Mouse (Mus musculus) CD4-positive, CD25-positive, alpha-beta regulatory T cell, adult 2 months (primary cell): ENCODE data around the gene Ptpre.
"Not testable (repeated sequence)": the region's sequence is repeated elsewhere in the genome, so short reads cannot be mapped to it uniquely, and the experiment has no call there.

Experiments used
- DNase-seq: peaks from one replicate; pipeline ENCODE4 v3.0.0-alpha.2; 2012; ENCODE audit warnings: low read depth, low spot score

Gene Ptpre

DNA sequence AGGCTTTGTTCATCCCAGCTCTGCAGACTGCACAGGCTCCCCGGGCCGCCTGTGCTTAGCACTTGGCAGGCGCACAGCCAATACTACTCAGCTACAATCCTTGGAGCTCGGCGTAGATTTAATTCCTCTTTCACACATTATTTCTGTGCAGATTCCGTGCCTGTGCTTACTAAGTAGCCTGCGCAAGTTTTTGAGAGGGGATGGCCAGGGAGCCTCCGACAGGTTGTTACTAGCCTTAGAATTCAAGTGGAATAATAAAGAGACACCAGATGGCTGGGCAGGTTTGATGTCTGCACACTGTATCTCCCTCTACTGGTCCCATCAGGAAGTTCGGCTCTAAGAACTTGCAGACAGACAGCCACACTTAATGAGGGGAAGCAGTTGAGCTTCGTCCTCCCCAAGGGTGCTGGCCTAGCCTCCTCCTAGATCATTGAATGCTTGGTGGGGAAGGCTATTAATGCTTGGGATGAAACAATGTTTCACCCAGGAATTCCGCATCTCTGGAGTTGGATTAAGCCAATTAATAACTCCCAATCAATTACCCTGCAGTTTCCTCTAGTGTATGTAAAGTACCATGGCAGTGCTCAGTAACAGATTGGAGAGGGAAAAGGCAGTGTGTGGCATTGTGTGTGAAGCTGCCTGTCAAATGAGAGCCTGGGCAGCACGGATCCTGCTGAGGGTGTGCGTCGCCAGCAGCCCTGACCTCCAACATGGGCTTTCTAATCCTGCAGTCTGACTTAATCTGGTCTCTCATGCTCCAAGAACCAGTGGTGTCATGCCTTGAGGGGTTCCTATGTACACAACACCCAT lies 104.6 kb downstream of the Ptpre start:
- DNase-seq = peak; percentile 67

DNA sequence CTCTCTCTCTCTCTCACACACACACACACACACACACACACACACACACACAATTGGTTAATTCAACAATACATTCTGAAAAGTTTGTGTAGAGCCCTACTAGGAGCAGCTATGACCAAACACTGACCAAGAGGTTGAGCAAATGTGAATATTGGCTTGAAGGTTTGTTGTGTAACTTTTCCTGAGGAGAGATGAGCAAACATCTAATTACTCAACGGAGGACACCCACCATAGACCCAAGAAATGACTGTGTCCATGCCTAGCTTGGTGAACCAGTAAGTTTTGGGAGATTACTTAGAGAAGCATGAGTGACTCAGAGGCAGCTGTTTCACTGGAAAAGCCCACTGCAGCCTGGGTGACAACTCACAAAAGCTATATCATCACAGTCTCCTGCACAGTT lies 107.2 kb downstream of the Ptpre start:
- DNase-seq = no peak

DNA sequence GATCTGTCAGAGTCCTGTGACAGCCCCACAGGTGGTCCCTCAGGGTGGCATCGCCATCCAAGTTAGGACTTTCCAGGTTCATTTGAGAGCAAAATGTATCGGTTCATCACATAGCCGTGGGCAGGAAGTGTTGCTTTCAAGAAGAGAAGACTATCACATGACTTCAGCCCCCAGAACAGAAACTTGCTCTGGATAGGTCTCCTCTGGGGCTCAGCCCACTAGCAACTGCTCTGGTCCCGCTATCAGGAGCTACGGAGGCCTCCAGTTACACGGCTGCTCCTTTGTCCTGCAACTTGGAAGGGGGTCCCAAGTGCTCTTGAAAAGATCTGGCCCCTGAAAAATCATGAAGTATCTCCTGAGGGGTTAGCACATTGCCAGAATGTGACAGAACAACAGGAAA lies 109.7 kb downstream of the Ptpre start:
- DNase-seq = peak; percentile 53

DNA sequence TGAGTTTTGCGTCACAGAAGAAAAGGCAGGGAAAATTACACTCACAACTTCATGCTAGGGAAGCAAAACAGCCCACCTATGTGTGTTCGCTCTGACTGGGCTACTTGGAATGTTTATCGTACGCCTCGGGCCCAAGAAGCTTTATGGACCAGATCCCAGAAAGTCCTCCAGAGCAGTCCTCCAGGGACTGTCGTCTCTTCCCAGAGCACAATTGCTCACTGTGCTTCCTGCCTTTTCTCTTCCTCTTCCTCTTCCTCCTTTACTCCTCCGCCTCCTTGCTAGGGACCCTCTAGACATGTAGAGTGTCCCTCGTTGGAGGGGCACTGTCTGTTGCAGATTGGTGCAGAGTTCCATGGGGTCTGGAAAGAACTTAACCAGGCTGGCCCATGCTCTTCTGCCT lies 111.5 kb downstream of the Ptpre start:
- DNase-seq = no peak

DNA sequence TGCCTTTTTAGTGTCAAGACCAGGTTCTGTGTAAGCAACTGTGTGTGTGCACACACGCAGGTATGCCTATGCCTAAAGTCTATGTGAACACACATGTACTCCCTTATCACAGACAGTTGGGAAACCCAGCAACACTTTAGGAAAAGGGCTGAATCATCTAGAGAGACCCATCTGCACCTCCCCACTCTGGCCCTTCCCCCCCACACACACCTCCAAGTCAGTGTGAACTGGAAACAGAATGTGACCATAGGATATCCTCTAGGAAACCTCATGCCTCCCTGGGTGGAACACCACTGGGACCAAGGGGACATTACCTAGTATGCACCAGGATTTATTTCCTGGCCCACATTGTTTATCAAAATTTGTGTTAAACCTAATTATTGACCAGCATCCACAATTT lies 112.0 kb downstream of the Ptpre start:
- DNase-seq = no peak

DNA sequence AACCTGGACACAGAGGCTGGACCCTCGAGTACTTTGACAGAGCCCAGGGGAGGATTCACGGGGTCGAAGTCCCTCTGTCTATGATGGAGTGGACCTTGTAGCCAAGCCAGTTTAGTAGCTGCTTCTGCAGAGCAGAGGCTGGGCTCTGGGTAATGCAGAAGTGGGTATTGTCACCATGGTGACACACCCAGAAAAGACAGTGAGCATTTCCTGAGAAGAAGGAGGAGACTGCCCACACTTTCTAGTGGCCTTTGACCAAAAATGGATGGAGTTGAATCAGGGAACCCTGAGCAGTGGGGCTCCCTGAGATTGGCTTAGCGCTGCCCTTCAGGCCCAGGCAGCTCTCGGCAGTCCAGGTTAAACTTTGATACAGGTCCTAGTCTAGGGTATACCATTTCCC lies 112.8 kb downstream of the Ptpre start:
- DNase-seq = no peak

DNA sequence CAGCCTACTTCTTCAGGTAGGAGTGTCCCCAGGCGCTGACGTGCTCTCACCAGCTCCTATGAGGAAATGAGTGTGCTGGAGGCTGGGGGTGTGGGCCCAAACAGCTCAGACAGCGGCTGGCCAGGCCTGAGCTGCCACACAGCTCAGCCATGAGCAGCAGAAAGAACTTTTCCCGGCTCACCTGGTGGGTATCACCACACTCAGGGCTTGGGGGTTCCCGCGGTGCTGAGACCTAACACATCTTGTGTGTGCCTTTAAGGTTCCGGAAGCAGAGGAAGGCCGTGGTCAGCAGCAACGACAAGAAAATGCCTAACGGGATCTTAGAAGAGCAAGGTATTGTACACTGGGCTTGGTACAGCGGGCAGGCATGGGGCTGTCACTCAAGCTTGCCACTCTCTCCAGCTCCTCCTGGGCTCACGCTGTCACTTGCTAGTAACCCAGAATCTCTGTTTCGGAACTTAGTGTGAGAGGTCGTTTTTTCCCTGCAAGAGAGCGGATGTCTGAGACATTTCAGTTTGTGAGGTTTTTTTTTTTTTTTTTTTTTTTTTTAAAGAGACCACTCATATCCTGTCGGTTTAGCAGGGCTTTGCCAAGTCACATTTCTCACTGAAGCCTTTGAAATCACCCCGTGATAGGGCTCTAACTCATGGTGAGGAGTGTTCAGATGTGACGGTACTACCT lies 114.7 kb downstream of the Ptpre start:
- DNase-seq = peak; percentile 77

DNA sequence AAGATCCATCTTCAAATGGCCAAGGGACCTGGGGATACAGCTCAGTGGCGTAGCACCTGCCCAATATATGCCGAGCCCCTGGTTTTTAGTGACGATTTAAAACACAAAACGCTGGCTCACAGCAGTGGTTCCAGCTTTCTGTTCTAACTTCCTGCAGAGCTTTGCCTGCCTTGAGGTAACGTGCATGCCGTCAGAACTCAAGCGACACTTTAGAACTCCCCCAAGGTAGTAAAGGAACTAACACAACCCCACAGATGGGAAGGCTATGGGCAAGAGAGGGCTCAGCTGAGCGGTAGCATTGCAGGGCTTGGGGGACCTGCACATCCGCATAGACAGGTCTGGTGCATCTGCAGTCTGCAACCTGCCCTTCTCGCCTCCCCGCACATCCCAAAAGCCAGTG lies 115.5 kb downstream of the Ptpre start:
- peak; percentile 57 for DNase-seq

DNA sequence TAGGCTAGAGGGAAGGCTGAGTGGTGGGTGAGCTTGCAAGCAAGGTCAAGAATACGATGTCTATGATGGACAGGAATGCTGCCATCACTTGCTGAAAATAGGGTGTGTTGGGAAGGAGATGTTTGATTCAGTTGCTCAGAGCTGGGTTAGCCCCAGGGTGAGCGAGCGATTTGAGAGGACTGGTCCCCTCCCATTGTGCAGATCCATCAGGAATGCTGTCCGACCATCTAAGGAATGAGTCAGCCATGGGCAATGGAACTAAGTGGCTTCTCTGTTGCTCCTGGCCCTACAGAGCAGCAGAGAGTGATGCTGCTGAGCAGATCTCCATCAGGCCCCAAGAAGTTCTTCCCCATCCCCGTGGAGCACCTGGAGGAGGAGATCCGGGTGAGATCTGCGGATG lies 116.3 kb downstream of the Ptpre start:
- no peak for DNase-seq

DNA sequence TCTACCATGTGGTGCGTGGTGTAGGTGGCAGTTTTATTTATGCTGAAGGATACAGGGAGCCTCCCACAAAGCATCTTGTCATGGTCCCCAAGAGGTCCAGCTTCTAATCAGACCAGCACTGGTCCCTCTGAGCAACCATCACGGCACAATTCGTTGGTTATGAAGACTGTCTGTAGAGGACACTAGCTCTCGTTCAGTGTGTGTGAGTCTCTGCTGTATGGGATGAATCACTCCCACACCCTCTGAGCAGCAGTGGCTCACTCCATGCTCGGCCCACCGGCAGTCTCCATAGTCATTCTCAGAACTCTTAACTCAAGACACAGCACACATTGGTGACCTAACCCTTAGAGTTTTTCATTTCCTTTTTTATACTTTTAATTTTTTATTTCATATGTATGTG lies 117.0 kb downstream of the Ptpre start:
- DNase-seq = no peak

DNA sequence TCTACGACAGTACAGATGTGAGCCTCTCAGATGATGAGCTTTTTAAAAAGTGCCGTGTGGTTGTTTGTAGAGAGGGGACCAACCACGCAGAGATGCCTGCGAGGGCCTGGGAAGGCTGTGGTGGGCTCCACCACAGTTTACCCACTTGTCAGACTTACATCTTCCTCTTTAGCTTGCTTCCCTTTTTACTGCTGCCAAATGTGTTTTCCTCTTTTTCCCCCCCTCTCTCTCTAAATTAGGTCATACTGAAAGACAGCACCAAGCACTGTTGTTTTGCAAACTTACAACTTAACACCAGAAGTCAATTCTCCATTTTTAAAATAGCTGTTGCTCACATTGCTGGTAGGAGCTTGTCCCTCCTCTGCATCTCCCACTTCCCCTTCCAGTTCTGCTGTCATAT lies 117.8 kb downstream of the Ptpre start:
- DNase-seq = no peak

DNA sequence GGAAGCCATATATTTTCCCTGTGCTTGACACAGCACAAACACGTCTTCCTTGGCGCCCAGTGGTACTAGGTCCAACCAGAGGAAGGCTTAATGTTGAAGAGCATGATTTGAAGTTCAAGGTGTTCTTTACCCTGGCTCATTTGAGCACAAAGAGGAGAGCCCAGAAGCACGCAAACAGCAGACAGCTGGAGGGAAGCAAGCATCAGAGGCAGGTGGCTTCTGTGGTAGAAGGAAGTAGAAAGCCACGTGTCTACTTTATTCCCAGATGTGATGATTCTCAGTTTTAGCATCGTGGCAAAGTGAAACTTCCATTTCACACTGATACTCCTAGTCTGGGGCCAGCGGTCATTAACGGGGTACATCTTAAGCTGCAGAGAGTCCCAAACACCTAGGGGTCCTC lies 120.9 kb downstream of the Ptpre start:
- DNase-seq = no peak

DNA sequence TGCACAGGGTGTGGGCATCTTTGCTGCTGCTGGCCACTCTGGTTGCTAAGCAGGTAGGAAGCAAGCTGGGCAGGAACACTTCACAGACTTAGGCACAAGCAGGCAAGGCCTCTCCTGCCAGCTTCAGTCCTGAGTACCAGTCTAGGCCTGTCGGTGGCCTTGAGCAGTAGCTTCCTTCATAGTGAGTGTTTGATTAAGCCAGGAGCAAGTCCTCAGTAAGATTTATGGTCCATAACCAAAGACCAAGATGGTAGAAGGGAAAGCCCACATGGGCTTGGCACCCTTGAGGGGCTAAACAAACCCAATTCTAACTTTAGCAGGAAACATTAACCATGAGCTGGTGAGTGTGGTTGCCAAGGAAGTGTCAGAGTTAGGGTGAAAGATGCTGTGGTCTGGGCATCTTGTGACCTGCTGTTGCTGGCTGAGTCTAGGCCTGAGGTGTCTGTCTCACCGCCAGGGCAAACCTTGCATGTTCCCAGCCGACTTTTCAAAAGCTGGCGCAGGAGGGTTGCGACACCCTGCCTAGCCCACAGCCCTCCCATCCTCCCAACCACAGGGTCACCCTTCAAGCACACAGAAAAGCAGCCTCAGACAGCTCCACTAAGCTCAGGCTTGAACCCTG lies 122.1 kb downstream of the Ptpre start:
- DNase-seq = no peak

DNA sequence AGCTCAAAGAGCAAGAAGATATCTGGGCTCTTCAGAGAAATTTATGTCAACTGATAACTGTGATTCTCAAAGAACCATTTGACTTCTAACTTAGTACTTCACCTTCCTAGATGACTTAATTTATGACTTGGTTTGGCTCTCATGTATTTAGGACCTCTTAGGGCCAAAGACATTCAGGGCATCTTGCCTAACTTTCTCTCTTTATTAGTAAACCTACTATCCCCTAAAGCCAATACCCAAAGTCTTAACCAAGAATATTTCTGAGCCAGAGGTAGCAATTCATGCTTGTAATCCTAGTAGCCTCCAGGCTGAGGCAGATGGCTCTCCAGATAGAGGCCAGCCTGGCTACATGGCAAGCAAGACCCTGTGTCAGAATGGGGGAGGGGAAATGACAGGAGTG lies 123.0 kb downstream of the Ptpre start:
- DNase-seq = no peak

DNA sequence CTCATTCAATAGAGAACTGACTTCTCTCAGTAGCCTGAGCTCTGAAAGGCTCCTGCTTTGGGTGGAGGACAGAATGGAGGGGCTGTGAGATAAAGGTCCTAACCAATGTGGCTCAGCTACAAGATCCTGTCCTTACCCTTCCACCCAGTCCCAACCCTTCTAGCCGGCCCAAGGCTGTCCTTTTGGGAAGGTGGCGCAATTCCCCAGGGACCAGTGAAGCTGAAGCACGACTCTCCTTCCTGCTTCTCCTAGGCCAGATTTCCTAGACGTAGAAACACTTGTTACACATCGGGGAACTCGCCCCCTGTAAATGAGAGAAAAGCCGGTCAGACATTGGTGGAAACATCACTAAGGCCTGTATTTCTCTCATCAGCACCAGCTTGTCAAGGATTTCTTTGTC lies 126.9 kb downstream of the Ptpre start:
- no peak for DNase-seq

DNA sequence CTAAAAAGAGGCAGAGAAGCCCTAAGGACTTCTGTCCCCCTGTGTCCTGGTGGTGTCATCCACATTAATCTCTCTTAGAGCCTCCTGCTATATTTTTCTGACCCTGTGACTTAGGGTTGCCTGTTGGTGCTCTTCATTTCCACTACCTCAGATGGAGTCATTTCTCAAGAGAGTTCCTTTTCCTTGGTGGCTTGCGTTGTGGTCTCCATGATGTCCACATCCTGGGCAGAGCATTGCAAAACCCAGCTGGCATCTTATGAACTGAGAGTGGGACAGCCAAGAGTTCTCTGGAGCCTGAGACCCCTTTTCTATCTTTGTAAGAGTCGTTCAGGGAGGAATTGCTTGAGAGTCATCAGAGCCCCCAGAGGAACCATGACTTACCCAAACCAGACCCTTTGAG lies 129.0 kb downstream of the Ptpre start:
- DNase-seq = no peak

DNA sequence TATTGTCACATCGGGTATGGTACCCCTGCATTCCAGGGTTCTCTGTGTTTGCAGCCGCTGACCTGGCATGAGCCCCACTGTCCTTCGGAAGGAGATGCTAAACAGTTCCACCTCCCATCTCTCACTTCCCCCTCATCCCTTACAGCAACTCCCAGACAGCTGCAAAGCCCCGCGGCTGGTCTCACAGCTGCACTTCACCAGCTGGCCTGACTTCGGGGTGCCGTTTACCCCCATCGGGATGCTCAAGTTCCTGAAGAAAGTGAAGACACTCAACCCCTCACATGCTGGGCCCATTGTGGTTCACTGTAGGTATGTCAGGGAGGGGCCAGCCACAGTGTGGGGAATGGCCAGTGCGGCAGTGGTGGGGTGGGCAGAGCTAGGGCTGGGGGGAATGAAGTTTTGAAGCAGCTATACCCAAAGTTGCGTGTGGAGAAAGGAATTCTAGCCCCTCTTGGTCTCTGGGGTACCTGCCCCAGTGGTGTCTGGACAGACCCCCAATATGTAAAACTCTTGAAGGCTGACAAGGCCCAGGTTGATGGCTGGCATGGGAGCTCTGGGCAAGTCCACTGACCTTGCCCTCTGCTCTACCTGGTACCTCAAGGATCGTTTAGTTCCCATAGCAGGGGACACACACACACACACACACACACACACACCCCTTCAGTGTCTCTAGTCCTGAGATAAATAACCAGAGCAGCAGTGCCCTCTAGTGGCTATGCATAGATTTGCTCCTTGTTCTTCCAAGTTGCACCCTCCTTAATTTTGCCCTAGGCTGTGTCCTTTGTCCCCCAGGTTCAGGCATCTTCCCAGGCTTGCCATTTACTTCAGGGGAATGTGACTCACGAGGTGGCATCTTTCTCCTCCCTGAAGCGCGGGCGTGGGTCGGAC lies 131.8 kb downstream of the Ptpre start:
- peak; percentile 85 for DNase-seq

DNA sequence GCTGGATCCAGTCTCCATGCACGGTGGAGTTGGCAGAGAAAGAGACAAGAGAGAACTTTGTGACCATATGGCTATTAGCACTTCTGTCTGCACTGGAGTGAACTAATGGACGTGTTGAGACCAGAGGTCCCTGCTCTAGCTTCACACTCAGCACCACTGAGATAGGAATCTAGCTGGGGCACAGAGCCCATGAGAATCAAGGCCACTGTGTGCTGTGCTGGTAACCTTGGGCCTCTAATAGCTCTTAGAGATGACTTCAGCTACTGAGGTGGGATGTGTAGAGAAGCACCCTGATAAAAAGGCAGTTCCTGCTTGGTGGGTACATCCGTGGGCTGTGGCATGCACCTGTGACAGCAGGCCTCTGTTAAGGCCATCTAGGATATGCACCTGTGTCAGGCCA lies 136.3 kb downstream of the Ptpre start:
- DNase-seq = no peak

DNA sequence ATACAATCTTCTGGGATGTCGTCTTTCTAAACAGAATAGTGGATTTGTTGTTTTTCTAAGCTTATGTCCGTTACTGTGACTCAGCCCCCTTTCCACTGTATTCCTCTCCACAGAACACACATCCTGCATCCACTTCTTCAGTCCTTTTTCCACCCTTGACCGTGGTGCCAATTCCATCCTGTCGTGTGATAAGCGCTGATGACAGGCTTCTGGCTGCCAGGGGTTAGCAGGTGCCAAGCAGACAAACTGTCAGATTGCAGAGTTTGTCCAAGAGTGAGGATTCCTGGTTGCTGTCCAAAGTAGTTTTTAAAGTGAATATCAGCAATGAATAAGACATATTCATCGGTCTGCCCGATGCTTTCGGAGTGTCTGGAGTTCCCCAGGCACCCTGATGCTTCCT lies 139.4 kb downstream of the Ptpre start:
- DNase-seq = no peak

DNA sequence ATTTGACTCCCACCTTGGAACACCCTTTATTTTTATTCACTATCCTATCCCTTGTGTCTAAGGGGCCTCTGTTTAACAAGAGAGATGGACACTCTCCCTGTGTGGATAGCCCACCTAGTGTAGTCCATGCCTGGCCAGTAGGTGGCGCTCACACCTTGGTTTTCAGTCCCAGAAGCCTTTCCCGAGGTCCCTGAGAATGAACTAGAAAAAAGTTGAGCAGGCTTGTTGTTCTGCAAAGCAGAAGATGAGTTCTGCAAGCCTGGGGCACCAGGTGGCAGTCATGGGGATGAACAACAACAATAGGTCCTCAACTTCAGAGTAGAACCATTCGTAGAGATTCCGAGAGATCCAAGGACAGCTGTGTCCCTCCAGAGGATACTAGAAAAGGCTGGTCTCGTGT lies 143.1 kb downstream of the Ptpre start:
- DNase-seq = peak; percentile 74

DNA sequence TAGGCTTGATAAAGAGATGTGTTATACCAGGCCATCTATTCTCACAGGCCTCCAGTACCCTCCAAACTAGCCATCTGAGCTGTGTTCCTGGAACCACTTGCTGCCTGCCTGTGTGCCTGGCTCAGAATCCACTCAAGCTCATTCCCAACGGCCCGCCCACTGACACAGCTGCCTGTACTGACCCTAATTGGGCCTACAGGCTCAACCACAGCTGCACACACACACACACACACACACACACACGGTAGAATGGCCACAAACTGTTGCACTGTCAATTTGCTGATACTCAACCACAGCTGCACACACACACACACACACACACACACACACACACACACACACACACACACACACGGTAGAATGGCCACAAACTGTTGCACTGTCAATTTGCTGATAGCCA lies 146.8 kb downstream of the Ptpre start:
- not testable (repeated sequence) for DNase-seq

DNA sequence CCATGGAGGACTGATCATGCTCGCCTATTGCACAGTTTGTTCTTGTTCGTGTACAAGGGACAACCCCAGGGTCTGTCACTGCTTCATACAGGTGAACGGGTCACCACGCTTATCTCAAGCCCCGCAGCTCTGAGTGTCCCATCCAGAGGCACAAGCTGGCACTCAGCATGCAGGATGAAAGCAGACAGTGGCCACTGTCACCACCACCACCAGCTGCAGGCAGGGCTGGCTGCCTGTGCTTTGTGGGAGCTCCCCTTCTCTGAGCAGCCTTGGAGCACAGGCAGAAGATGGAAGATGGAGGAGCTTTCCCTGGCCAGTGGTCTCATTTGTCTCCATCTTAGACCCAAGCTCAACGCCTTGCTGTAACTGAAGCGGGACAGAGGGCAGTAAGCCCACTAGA lies 147.7 kb downstream of the Ptpre start:
- no peak for DNase-seq
